Mouse (Mus musculus): ENCODE data around the gene Hist2h3c2.
A peak's percentile ranks its signal among the peaks of the same experiment; 100 is the strongest.

GRCm38 (mm10) chr3:96237904-96238511 is 919 bp downstream of the Hist2h3c2 start:
- no peak for TF ChIP-seq CTCF (conservative IDR thresholded peaks at IDR 0.05 in 1 of 2, IDR thresholded peaks at IDR 0.05 in 1 of 2; ENCODE audit: low read depth in 2 of 2, low read length in 2 of 2)
- TF ChIP-seq SMC3 (IDR thresholded peaks at IDR 0.05; ENCODE audit: low read depth, low read length), result no peak; the same call in none of the 2 replicates
- TF ChIP-seq POLR2A (IDR thresholded peaks at IDR 0.05; ENCODE audit: low read depth, low read length), result peak; percentile 81
